Mouse (Mus musculus): Measurements from ENCODE around the gene Stard7. TPM values are rescaled to one million over a fixed set of nuclear protein-coding genes. Genes with fewer than 3 reads are reported as not detected.
A peak's percentile ranks its signal among the peaks of the same experiment; 100 is the strongest.
"Not testable (repeated sequence)": the region's sequence is repeated elsewhere in the genome, so short reads cannot be mapped to it uniquely, and the experiment has no call there.

The Stard7 gene
- polyA plus RNA-seq, 1 experiment from 2014 or later, result 37.9 TPM

GRCm38 (mm10) chr2:127255294-127255693 is 14.7 kb upstream of the Stard7 start:
- ATAC-seq (no peak), DNase-seq (ENCODE audit: low spot score) (no peak)
- H3K27ac ChIP-seq (ENCODE audit: low read length), result no peak overlapping the region
- no peaks in the 10 kb centered on the region for H3K9me3 ChIP-seq (ENCODE audit: low read length)
- H3K9ac ChIP-seq (replicated peaks; ENCODE audit: low read depth), result no peak overlapping the region
- WGBS, result 82% methylated on average over 6 of the region's 6 CpGs
- no peak overlapping the region for H3K4me2 ChIP-seq (replicated peaks; ENCODE audit: low read depth, low read length)
- H3K4me3 ChIP-seq (ENCODE audit: low read depth, low read length), result no peak overlapping the region
- H3K27me3 ChIP-seq (replicated peaks; ENCODE audit: insufficient read depth, low read length), result no peaks in the 10 kb centered on the region
- TF ChIP-seq EP300 (IDR thresholded peaks at IDR 0.05) (no peak), CTCF (IDR thresholded peaks at IDR 0.05) (no peak)
- H3K36me3 ChIP-seq (ENCODE audit: insufficient read depth, low read length), result peaks cover 16% of the 10 kb centered on the region; the same call in 1 of the 2 replicates
- no peaks in the 10 kb centered on the region for H3K4me1 ChIP-seq (ENCODE audit: insufficient read depth, low read depth, low read length)

DNA sequence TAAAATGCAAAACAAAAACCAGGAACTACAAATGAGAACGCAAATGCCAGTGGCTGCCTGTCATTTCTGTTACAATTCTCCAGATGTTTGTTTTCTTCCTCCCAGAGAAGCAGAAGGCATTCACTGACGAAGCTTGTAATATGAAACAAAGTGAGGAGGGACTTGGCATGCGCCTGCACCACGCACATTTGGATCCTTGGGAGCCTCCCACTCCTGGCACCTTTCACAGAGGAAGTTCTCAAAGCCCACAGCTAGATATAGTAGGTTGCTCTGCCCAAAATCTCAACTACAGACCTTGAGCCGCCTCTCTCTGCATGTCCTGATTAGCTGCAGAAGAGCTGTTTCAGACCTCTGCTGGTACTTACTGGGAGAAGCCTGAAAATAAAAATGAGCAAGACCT is 10.7 kb upstream of the Stard7 start:
- Histone ChIP-seq H3K27ac (ENCODE audit: low read length) (peak overlapping the region; percentile 20; the same call in 1 of the 2 replicates), H3K4me3 (ENCODE audit: low read depth, low read length) (no peak overlapping the region), H3K4me2 (replicated peaks; ENCODE audit: low read depth, low read length) (no peak overlapping the region), H3K9ac (replicated peaks; ENCODE audit: low read depth) (no peak overlapping the region), H3K27me3 (replicated peaks; ENCODE audit: insufficient read depth, low read length) (no peaks in the 10 kb centered on the region), H3K36me3 (ENCODE audit: insufficient read depth, low read length) (peaks cover 16% of the 10 kb centered on the region; the same call in 1 of the 2 replicates), H3K4me1 (ENCODE audit: insufficient read depth, low read depth, low read length) (no peaks in the 10 kb centered on the region), H3K9me3 (ENCODE audit: low read length) (no peaks in the 10 kb centered on the region)
- 62% methylated on average over 5 of the region's 5 CpGs for WGBS
- ATAC-seq, result peak; percentile 75
- peak; percentile 82 for DNase-seq (ENCODE audit: low spot score)
- TF ChIP-seq EP300 (IDR thresholded peaks at IDR 0.05) (no peak), CTCF (IDR thresholded peaks at IDR 0.05) (no peak)

GRCm38 (mm10) chr2:127262480-127262879 is 7.5 kb upstream of the Stard7 start:
- H3K36me3 ChIP-seq (ENCODE audit: insufficient read depth, low read length), result peaks cover 8% of the 10 kb centered on the region; the same call in 1 of the 2 replicates
- ATAC-seq (no peak), DNase-seq (ENCODE audit: low spot score) (no peak)
- H3K27me3 ChIP-seq (replicated peaks; ENCODE audit: insufficient read depth, low read length), result no peaks in the 10 kb centered on the region
- no peak overlapping the region for H3K4me2 ChIP-seq (replicated peaks; ENCODE audit: low read depth, low read length)
- H3K27ac ChIP-seq (ENCODE audit: low read length), result no peak overlapping the region
- H3K9ac ChIP-seq (replicated peaks; ENCODE audit: low read depth), result no peak overlapping the region
- H3K4me1 ChIP-seq (ENCODE audit: insufficient read depth, low read depth, low read length), result no peaks in the 10 kb centered on the region
- no peak overlapping the region for H3K4me3 ChIP-seq (ENCODE audit: low read depth, low read length)
- H3K9me3 ChIP-seq (ENCODE audit: low read length), result no peaks in the 10 kb centered on the region
- TF ChIP-seq CTCF (IDR thresholded peaks at IDR 0.05) (no peak), EP300 (IDR thresholded peaks at IDR 0.05) (no peak)

GRCm38 (mm10) chr2:127267854-127268253 is 2.2 kb upstream of the Stard7 start:
- ATAC-seq (no peak), DNase-seq (ENCODE audit: low spot score) (no peak)
- no peak for TF ChIP-seq CTCF (IDR thresholded peaks at IDR 0.05)
- TF ChIP-seq EP300 (IDR thresholded peaks at IDR 0.05), result no peak
- H3K27me3 ChIP-seq (replicated peaks; ENCODE audit: insufficient read depth, low read length), result no peaks in the 10 kb centered on the region
- H3K4me2 ChIP-seq (replicated peaks; ENCODE audit: low read depth, low read length), result no peak overlapping the region
- no peaks in the 10 kb centered on the region for H3K36me3 ChIP-seq (ENCODE audit: insufficient read depth, low read length)
- no peaks in the 10 kb centered on the region for H3K4me1 ChIP-seq (ENCODE audit: insufficient read depth, low read depth, low read length)
- H3K4me3 ChIP-seq (ENCODE audit: low read depth, low read length), result no peak overlapping the region
- no peak overlapping the region for H3K27ac ChIP-seq (ENCODE audit: low read length)
- no peaks in the 10 kb centered on the region for H3K9me3 ChIP-seq (ENCODE audit: low read length)
- 46% methylated on average over 4 of the region's 4 CpGs for WGBS
- no peak overlapping the region for H3K9ac ChIP-seq (replicated peaks; ENCODE audit: low read depth)

GRCm38 (mm10) chr2:127270300-127271041 is 453 bp downstream of the Stard7 start:
- Histone ChIP-seq H3K4me1 (ENCODE audit: insufficient read depth, low read depth, low read length) (no peaks in the 10 kb centered on the region), H3K4me2 (replicated peaks; ENCODE audit: low read depth, low read length) (peak overlapping the region; percentile 79), H3K9ac (replicated peaks; ENCODE audit: low read depth) (peak overlapping the region; percentile 84), H3K36me3 (ENCODE audit: insufficient read depth, low read length) (no peaks in the 10 kb centered on the region), H3K27me3 (replicated peaks; ENCODE audit: insufficient read depth, low read length) (no peaks in the 10 kb centered on the region), H3K9me3 (ENCODE audit: low read length) (no peaks in the 10 kb centered on the region), H3K27ac (ENCODE audit: low read length) (peak overlapping the region; percentile 98), H3K4me3 (ENCODE audit: low read depth, low read length) (peak overlapping the region; percentile 91)
- WGBS, result 1% methylated on average over 54 of the region's 75 CpGs
- peak; percentile 95 for DNase-seq (ENCODE audit: low spot score)
- ATAC-seq, result peak; percentile 94
- TF ChIP-seq EP300 (IDR thresholded peaks at IDR 0.05) (no peak), CTCF (IDR thresholded peaks at IDR 0.05) (no peak)

DNA sequence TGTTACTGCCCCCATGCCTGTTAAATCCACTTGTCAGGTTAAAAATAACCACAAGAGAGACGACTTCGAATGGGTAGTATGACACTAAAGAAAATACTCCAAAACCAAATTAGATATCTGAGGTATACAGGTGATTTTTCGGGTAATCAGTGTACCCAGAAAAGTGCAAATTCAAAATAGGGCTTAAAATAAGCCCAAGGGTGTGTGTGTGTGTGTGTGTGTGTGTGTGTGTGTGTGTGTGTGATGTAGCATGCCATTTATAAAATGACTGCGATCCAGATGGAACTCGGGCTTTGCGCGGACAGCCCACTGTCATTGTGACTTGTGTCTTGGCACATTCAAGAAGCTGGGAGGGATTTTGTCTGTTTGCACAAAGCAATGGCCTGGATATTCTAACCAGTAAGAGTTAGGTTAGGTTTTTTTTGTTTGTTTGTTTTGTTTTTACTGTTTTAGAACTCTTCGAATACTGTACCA is 1.1 kb downstream of the Stard7 start:
- TF ChIP-seq EP300 (IDR thresholded peaks at IDR 0.05) (no peak), CTCF (IDR thresholded peaks at IDR 0.05) (no peak)
- no peak for ATAC-seq
- H3K36me3 ChIP-seq (ENCODE audit: insufficient read depth, low read length), result no peaks in the 10 kb centered on the region
- H3K9ac ChIP-seq (replicated peaks; ENCODE audit: low read depth), result peak overlapping the region; percentile 84
- H3K27me3 ChIP-seq (replicated peaks; ENCODE audit: insufficient read depth, low read length), result no peaks in the 10 kb centered on the region
- peak overlapping the region; percentile 79 for H3K4me2 ChIP-seq (replicated peaks; ENCODE audit: low read depth, low read length)
- no peaks in the 10 kb centered on the region for H3K4me1 ChIP-seq (ENCODE audit: insufficient read depth, low read depth, low read length)
- DNase-seq (ENCODE audit: low spot score), result peak; percentile 87
- 3% methylated on average over 8 of the region's 8 CpGs for WGBS
- peak overlapping the region; percentile 91 for H3K4me3 ChIP-seq (ENCODE audit: low read depth, low read length)
- H3K27ac ChIP-seq (ENCODE audit: low read length), result peak overlapping the region; percentile 98
- no peaks in the 10 kb centered on the region for H3K9me3 ChIP-seq (ENCODE audit: low read length)

DNA sequence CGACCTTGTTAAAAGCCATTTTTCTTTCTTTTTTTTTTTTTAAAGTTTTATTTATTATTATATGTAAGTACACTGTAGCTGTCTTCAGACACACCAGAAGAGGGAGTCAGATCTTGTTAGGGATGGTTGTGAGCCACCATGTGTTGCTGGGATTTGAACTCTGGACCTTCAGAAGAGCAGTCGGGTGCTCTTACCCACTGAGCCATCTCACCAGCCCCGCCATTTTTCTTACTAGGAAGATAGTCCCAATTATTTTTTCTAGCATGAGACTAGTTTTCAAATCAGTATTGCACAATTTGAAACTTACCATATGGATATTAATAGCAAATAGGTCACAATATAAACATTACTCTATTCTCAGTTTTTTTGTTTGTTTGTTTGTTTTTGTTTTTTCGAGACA is 2.0 kb downstream of the Stard7 start:
- not testable (repeated sequence) for H3K27me3 ChIP-seq (replicated peaks; ENCODE audit: insufficient read depth, low read length)

More for the DNA sequence above, 2.0 kb downstream of the Stard7 start:
- H3K4me1 ChIP-seq (ENCODE audit: insufficient read depth, low read depth, low read length); H3K36me3 ChIP-seq (ENCODE audit: insufficient read depth, low read length); DNase-seq (ENCODE audit: low spot score); H3K27ac ChIP-seq (ENCODE audit: low read length); H3K9me3 ChIP-seq (ENCODE audit: low read length); H3K4me3 ChIP-seq (ENCODE audit: low read depth, low read length); H3K4me2 ChIP-seq (replicated peaks; ENCODE audit: low read depth, low read length); ATAC-seq; H3K9ac ChIP-seq (replicated peaks; ENCODE audit: low read depth): not testable (repeated sequence)
- 89% methylated on average over 4 of the region's 4 CpGs for WGBS
